Mouse (Mus musculus): ENCODE measurements at regions not wholly inside any gene's neighbourhood (a gene's known extent, or its start where the extent isn't known, plus 50 kb on each side); places are given as distances from the start of the nearest gene placed in this dataset.

DNA sequence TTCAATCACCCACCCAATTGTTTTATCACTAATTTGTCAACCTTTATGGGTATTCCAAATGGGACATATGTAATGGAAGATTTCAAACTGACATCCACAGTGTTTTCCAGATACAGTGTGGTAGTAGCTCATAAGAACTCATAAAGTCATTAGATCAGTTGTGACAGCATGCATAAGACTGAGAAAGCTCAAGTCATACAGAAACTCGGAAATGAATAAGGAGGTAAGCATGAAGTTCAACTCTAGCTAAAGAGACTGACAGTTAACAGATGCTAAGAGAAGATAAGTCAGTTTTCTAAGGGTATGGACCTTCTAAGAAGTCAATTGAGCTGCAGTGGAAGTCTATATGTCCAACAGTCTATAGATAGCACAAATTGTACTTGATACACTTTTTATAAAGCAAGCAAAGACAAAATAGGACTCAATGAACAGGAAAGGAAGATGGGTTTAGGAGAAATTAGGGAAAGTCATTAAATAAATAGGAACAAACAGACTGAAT lies 349.2 kb upstream of the Mef2c start:
- Histone ChIP-seq H3K36me3 (ENCODE audit: control insufficient read depth, insufficient read depth) (no peaks in the 10 kb centered on the region), H3ac (ENCODE audit: control insufficient read depth, insufficient read length) (no peak overlapping the region), H3K4me3 (no peak overlapping the region), H3K79me2 (ENCODE audit: control insufficient read depth, insufficient read depth) (no peaks in the 10 kb centered on the region), H3K4me2 (ENCODE audit: low read depth) (no peak overlapping the region), H3K27me3 (ENCODE audit: control insufficient read depth, insufficient read depth, insufficient read length) (no peaks in the 10 kb centered on the region)
- TF ChIP-seq CEBPB (IDR thresholded peaks at IDR 0.05; ENCODE audit: insufficient read depth, poor library complexity, severe bottlenecking) (no peak), MYOD1 (IDR thresholded peaks at IDR 0.05; ENCODE audit: control insufficient read depth in 1 of 3, insufficient read length in 2 of 3, low read depth in 2 of 3) (no peak), MAX (IDR thresholded peaks at IDR 0.05; ENCODE audit: low read depth) (no peak)

DNA sequence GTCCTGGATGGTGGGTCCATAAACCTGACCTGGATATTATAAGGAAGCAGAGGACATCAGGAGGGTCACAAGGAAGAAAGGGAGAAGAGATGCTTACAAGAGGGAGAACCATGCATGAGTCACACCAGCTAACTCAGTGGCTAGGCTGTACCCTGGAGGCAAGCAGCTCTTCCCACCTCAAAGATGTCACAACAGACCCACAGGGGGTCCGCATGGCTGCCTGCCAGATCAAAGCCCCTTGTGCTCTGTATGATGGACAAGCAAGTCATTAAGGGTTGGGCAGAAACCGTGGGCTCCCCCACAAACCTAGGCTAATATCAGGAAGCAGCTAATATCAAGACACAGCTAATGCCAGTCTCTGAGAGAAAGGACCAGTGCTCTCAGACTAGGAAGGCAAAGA lies 343.9 kb upstream of the Mef2c start:
- Histone ChIP-seq H3K79me2 (ENCODE audit: control insufficient read depth, insufficient read depth) (no peaks in the 10 kb centered on the region), H3K36me3 (ENCODE audit: control insufficient read depth, insufficient read depth) (no peaks in the 10 kb centered on the region), H3ac (ENCODE audit: control insufficient read depth, insufficient read length) (no peak overlapping the region), H3K27me3 (ENCODE audit: control insufficient read depth, insufficient read depth, insufficient read length) (no peaks in the 10 kb centered on the region), H3K4me2 (ENCODE audit: low read depth) (no peak overlapping the region), H3K4me3 (no peak overlapping the region)
- TF ChIP-seq SRF (IDR thresholded peaks at IDR 0.05; ENCODE audit: control insufficient read depth, insufficient read length, low read depth) = no peak
- TF ChIP-seq TCF3 (IDR thresholded peaks at IDR 0.05; ENCODE audit: insufficient read length, low read depth) = no peak

DNA sequence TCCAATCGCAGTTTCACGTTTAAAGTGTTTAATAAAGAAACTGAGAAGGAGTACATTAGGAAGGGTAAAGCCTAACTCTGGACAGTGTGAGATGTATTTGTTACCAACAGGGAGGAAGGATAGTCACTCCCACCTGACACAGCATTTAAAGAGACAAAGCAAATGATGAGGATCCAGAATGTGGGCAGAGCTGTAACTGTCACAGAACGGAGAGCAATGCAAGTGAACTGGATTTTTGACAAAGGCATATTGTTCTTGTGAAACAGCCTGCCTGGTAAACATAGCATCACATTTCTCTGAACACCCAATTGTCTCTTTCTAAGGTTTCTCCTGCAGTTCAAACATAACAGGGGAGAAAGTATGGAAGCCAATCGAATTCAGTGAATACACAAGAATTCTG lies 341.1 kb upstream of the Mef2c start:
- Histone ChIP-seq H3K4me3 (no peak overlapping the region), H3K27me3 (ENCODE audit: control insufficient read depth, insufficient read depth, insufficient read length) (no peaks in the 10 kb centered on the region)
- TF ChIP-seq MYOD1 (IDR thresholded peaks at IDR 0.05; ENCODE audit: control insufficient read depth in 1 of 3, insufficient read length in 2 of 3, low read depth in 2 of 3) (no peak), E2F4 (IDR thresholded peaks at IDR 0.05; ENCODE audit: insufficient read depth) (no peak), USF1 (IDR thresholded peaks at IDR 0.05; ENCODE audit: low read depth) (no peak), POLR2AphosphoS2 (IDR thresholded peaks at IDR 0.05; ENCODE audit: insufficient read length, low read depth) (no peak), MYOG (IDR thresholded peaks at IDR 0.05; ENCODE audit: control insufficient read depth in 1 of 3, insufficient read depth in 1 of 3, insufficient read length in 2 of 3, low read depth in 2 of 3) (no peak), TCF12 (IDR thresholded peaks at IDR 0.05; ENCODE audit: insufficient read depth, poor library complexity, severe bottlenecking) (no peak), POLR2A (IDR thresholded peaks at IDR 0.05; ENCODE audit: insufficient read length, low read depth) (no peak), CEBPB (IDR thresholded peaks at IDR 0.05; ENCODE audit: insufficient read depth, poor library complexity, severe bottlenecking) (no peak), TCF3 (IDR thresholded peaks at IDR 0.05; ENCODE audit: insufficient read length, low read depth) (no peak), SRF (IDR thresholded peaks at IDR 0.05; ENCODE audit: control insufficient read depth, insufficient read length, low read depth) (no peak), MAX (IDR thresholded peaks at IDR 0.05; ENCODE audit: low read depth) (no peak), REST (IDR thresholded peaks at IDR 0.05; ENCODE audit: insufficient read depth, insufficient read length) (no peak)

DNA sequence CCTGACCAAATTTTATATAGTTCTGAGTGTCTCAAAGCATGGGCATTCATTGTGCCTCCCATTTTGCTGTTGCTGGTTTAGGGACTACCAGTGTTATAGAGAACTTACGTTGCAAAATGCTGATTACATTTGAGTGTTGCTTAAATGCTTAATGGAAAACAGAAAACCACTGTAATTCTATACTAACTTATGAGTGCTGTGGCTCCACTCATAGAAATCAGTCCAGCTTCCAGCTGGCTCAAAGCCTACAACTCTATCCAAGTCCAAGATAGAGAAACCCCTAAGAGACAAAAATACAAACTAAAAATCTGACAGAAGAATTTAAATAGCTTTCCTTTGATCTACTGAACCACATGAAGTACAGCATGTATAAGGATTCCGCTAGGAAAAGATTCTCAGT lies 328.7 kb upstream of the Mef2c start:
- no peaks in the 10 kb centered on the region for H3K27me3 ChIP-seq (ENCODE audit: control insufficient read depth, insufficient read depth, insufficient read length)
- H3K4me3 ChIP-seq = no peak overlapping the region
- H3K79me2 ChIP-seq (ENCODE audit: control insufficient read depth, insufficient read depth) = no peaks in the 10 kb centered on the region
- TF ChIP-seq POLR2A (IDR thresholded peaks at IDR 0.05; ENCODE audit: insufficient read length, low read depth) (no peak), SRF (IDR thresholded peaks at IDR 0.05; ENCODE audit: control insufficient read depth, insufficient read length, low read depth) (no peak), MYOD1 (IDR thresholded peaks at IDR 0.05; ENCODE audit: control insufficient read depth in 1 of 3, insufficient read length in 2 of 3, low read depth in 2 of 3) (no peak), CEBPB (IDR thresholded peaks at IDR 0.05; ENCODE audit: insufficient read depth, poor library complexity, severe bottlenecking) (no peak), TCF3 (IDR thresholded peaks at IDR 0.05; ENCODE audit: insufficient read length, low read depth) (no peak), REST (IDR thresholded peaks at IDR 0.05; ENCODE audit: insufficient read depth, insufficient read length) (no peak)
- H3K36me3 ChIP-seq (ENCODE audit: control insufficient read depth, insufficient read depth) = no peaks in the 10 kb centered on the region
- H3K4me2 ChIP-seq (ENCODE audit: low read depth) = peak overlapping the region; percentile 32
- no peak overlapping the region for H3ac ChIP-seq (ENCODE audit: control insufficient read depth, insufficient read length)

More for the DNA sequence above, 341.1 kb upstream of the Mef2c start:
- Histone ChIP-seq H3ac (ENCODE audit: control insufficient read depth, insufficient read length) (no peak overlapping the region), H3K36me3 (ENCODE audit: control insufficient read depth, insufficient read depth) (no peaks in the 10 kb centered on the region), H3K79me2 (ENCODE audit: control insufficient read depth, insufficient read depth) (no peaks in the 10 kb centered on the region), H3K4me2 (ENCODE audit: low read depth) (no peak overlapping the region)

DNA sequence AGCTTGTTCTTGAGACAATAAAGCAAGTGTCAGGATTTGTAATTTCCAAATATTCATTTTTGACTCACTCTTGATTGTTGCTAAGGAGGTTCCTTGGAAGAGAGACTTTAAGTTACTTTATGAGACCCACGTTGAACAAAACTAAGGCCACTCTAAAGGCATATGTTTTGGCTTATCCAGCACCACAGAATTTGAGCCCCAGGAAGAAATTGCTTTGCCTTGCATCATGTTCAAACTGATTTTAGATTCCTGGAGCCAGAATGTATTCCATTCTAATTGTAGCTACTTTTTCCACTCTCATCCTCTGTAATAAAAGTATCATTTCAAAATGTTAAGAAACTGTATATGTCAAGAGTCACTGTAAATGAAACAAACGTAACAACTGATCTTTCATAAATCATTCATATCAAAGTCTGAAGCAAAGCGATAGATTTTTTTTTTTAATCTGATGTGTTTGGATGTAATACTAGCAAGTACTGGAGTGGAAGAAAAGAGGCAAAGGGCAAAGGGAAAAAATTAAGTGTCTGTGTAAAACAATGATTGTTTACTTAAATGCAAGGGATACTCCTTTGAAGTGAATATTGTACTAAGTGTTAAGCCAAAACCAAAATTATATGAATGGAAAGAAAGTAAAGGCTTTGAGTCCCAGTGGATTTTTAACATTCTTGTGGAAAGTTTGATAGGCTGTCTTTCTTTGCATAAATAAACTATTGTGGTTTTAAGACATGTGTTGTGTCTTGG lies 301.7 kb upstream of the Mef2c start:
- H3K79me2 ChIP-seq (ENCODE audit: control insufficient read depth, insufficient read depth) = no peaks in the 10 kb centered on the region
- H3ac ChIP-seq (ENCODE audit: control insufficient read depth, insufficient read length) = no peak overlapping the region
- TF ChIP-seq CEBPB (IDR thresholded peaks at IDR 0.05; ENCODE audit: insufficient read depth, poor library complexity, severe bottlenecking) (peak; percentile 94), TCF12 (IDR thresholded peaks at IDR 0.05; ENCODE audit: insufficient read depth, poor library complexity, severe bottlenecking) (no peak)
- H3K36me3 ChIP-seq (ENCODE audit: control insufficient read depth, insufficient read depth) = no peaks in the 10 kb centered on the region
- H3K27me3 ChIP-seq (ENCODE audit: control insufficient read depth, insufficient read depth, insufficient read length) = no peaks in the 10 kb centered on the region
- H3K4me2 ChIP-seq (ENCODE audit: low read depth) = no peak overlapping the region
- no peak overlapping the region for H3K4me3 ChIP-seq
